Mouse (Mus musculus): ENCODE measurements around the gene Gm20821.
"Not testable (repeated sequence)": the region's sequence is repeated elsewhere in the genome, so short reads cannot be mapped to it uniquely, and the experiment has no call there.

The Gm20821 gene

DNA sequence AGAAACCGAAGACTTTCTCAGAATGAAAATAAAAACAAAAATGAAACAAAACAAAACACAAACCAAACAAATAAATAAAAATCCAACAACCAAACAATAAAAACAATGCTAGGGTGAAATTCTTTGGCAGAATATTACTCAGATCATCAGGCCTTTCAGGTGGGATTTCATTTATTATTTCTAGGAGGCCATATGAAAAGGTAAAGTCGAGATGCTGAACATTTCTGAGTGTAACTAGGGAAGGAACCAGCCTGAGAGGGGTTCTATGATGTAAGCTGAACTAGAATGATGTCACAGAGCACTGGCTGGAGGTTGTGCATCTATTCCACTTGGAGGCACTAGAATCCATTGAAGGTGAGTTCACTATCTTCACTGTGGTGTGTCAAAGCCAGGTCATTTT is at the start of gene Gm20821:
TSS of gene Gm20821 (plus strand) at position 301 of the 400 bp plus-strand sequence.
- not testable (repeated sequence) for DNase-seq (ENCODE audit: low spot score in 2 of 2)
